Mouse (Mus musculus) liver, embryonic 14.5 days (tissue): ENCODE results near the gene Commd7.
A peak's percentile ranks its signal among the peaks of the same experiment; 100 is the strongest.

Experiments used
- CTCF ChIP-seq: IDR thresholded peaks from 2 replicates; pipeline ENCODE4 v1.5.1; 2016; ENCODE audit warnings: antibody characterized with exemption, low read depth, control low read depth
- EP300 ChIP-seq: IDR thresholded peaks from 2 replicates; pipeline ENCODE4 v1.6.1; 2016; ENCODE audit warnings: antibody characterized with exemption, low read depth

GRCm38 (mm10) chr2:153609548-153609947 is 23.0 kb downstream of the Commd7 start:
- TF ChIP-seq CTCF (peak; percentile 99), EP300 (no peak)
